Mouse (Mus musculus) kidney, embryonic 14.5 days (tissue): ENCODE results near the gene Rgs4. TPM values are rescaled to one million over a fixed set of nuclear protein-coding genes. Genes with fewer than 3 reads are reported as not detected.

Experiments
- ATAC-seq: fragments of 200-750 bp; cut with Nextera tagmentation; 2 replicates; pipeline ENCODE4 v1.8.0; 2017; ENCODE audit warnings: moderate number of reproducible peaks, mild to moderate bottlenecking, moderate TSS enrichment, moderate library complexity; ENCODE audit not compliant: low FRiP score, low TSS enrichment
- H3K27ac ChIP-seq: fragments of 300-500 bp; sonication (generic); 2 replicates; pipeline ENCODE4 v1.5.1; 2014; ENCODE audit warnings: low read depth, mild to moderate bottlenecking, low read length, moderate library complexity, mixed read lengths
- H3K27me3 ChIP-seq: fragments of 300-500 bp; sonication (generic); 2 replicates; pipeline ENCODE4 v1.6.1; 2014; ENCODE audit warnings: mild to moderate bottlenecking, low read length; ENCODE audit not compliant: control insufficient read depth, insufficient read depth
- H3K36me3 ChIP-seq: fragments of 300-500 bp; sonication (generic); 2 replicates; pipeline ENCODE4 v1.6.1; 2014; ENCODE audit warnings: low read length, mixed read lengths; ENCODE audit not compliant: control insufficient read depth, insufficient read depth
- H3K4me1 ChIP-seq: fragments of 300-500 bp; sonication (generic); 2 replicates; pipeline ENCODE4 v1.6.1; 2014; ENCODE audit warnings: low read length, mixed read lengths; ENCODE audit not compliant: control insufficient read depth, insufficient read depth
- H3K4me2 ChIP-seq: fragments of 300-500 bp; sonication (generic); replicated peaks from 2 replicates; pipeline ENCODE4 v1.6.1; 2014; ENCODE audit warnings: low read depth, mild to moderate bottlenecking, low read length
- H3K4me3 ChIP-seq: fragments of 300-500 bp; sonication (generic); 2 replicates; pipeline ENCODE4 v1.5.1; 2014; ENCODE audit warnings: mild to moderate bottlenecking, low read length
- H3K9ac ChIP-seq: fragments of 300-500 bp; sonication (generic); 2 replicates; pipeline ENCODE4 v1.6.1; 2014; ENCODE audit warnings: low read depth, mild to moderate bottlenecking, low read length, moderate library complexity
- H3K9me3 ChIP-seq: fragments of 300-500 bp; sonication (generic); 2 replicates; pipeline ENCODE4 v1.6.1; 2016; ENCODE audit warnings: low read length; ENCODE audit not compliant: control insufficient read depth
- WGBS: fragments of 180-500 bp; shearing (Covaris S2); extraction: QIAGEN DNeasy Blood & Tissue Kit; methylation state at CpG from one replicate; pipeline ENCODE4 v1.1.7; 2014; 5-methylcytosine and 5-hydroxymethylcytosine counted together
- polyA plus RNA-seq: library from polyadenylated mRNA; unstranded; fragments of >200 nt; fragmentation: Nextera tagmentation; extraction: Ambion mirVana; gene quantifications from 2 replicates; pipeline ENCODE4 v1.2.1, GENCODE M21; 2014

Gene Rgs4
- polyA plus RNA-seq, 1 experiment from 2014 or later, result 0.76 TPM

- Histone ChIP-seq H3K9me3 (no peaks in the 10 kb centered on the region), H3K4me3 (no peak overlapping the region), H3K27me3 (no peaks in the 10 kb centered on the region), H3K4me1 (no peaks in the 10 kb centered on the region), H3K9ac (no peak overlapping the region), H3K4me2 (no peak overlapping the region), H3K27ac (no peak overlapping the region), H3K36me3 (no peaks in the 10 kb centered on the region)
- 90% methylated on average over 2 of the region's 2 CpGs for WGBS
- ATAC-seq, result no peak
These were observed 48.3 kb downstream of the Rgs4 start for GRCm38 (mm10) chr1:169699184-169699583.

- H3K27me3 ChIP-seq, result no peaks in the 10 kb centered on the region
- H3K9ac ChIP-seq, result no peak overlapping the region
- no peaks in the 10 kb centered on the region for H3K4me1 ChIP-seq
- no peak for ATAC-seq
- WGBS, result 67% methylated on average over 4 of the region's 4 CpGs
- H3K9me3 ChIP-seq, result no peaks in the 10 kb centered on the region
- H3K4me3 ChIP-seq, result no peak overlapping the region
- H3K27ac ChIP-seq, result no peak overlapping the region
- no peak overlapping the region for H3K4me2 ChIP-seq
- H3K36me3 ChIP-seq, result no peaks in the 10 kb centered on the region
These were observed 50.2 kb downstream of the Rgs4 start for GRCm38 (mm10) chr1:169697236-169697635.

GRCm38 (mm10) chr1:169695356-169695755 lies 52.1 kb downstream of the Rgs4 start:
- Histone ChIP-seq H3K4me3 (no peak overlapping the region), H3K36me3 (no peaks in the 10 kb centered on the region), H3K27me3 (no peaks in the 10 kb centered on the region), H3K9ac (no peak overlapping the region), H3K9me3 (no peaks in the 10 kb centered on the region), H3K4me2 (no peak overlapping the region), H3K4me1 (no peaks in the 10 kb centered on the region), H3K27ac (no peak overlapping the region)
- WGBS, result 88% methylated on average over 3 of the region's 3 CpGs
- ATAC-seq, result no peak

- H3K27me3 ChIP-seq, result no peaks in the 10 kb centered on the region
- H3K4me2 ChIP-seq, result no peak overlapping the region
- no peaks in the 10 kb centered on the region for H3K36me3 ChIP-seq
- H3K27ac ChIP-seq, result no peak overlapping the region
- no peak overlapping the region for H3K9ac ChIP-seq
- ATAC-seq, result no peak
- H3K9me3 ChIP-seq, result no peaks in the 10 kb centered on the region
- 48% methylated on average over 3 of the region's 3 CpGs for WGBS
- H3K4me1 ChIP-seq, result no peaks in the 10 kb centered on the region
- H3K4me3 ChIP-seq, result no peak overlapping the region
These were observed 53.9 kb downstream of the Rgs4 start for GRCm38 (mm10) chr1:169693537-169693936.

GRCm38 (mm10) chr1:169693040-169693439 lies 54.4 kb downstream of the Rgs4 start:
- no peak for ATAC-seq
- H3K4me2 ChIP-seq, result no peak overlapping the region
- H3K36me3 ChIP-seq, result no peaks in the 10 kb centered on the region
- H3K4me3 ChIP-seq, result no peak overlapping the region
- H3K9me3 ChIP-seq, result no peaks in the 10 kb centered on the region
- H3K27ac ChIP-seq, result no peak overlapping the region
- no peaks in the 10 kb centered on the region for H3K4me1 ChIP-seq
- no peak overlapping the region for H3K9ac ChIP-seq
- WGBS, result 88% methylated on average over 2 of the region's 2 CpGs
- no peaks in the 10 kb centered on the region for H3K27me3 ChIP-seq

Other genes with a start within 250 kb of the Rgs4 start
- gene Nuf2, start 216.2 kb downstream of the Rgs4 start, polyA plus RNA-seq, result 71.8 and 75.9 TPM in 2 replicates
- gene Rgs5, start 92.1 kb downstream of the Rgs4 start, polyA plus RNA-seq, result 27.5 and 29.6 TPM in 2 replicates
- gene Ccdc190, start 181.0 kb upstream of the Rgs4 start, polyA plus RNA-seq, result 0.21 TPM in 1 of 2 replicates, not detected in the other
- 7.5 and 16.3 TPM in 2 replicates for gene Hsd17b7, start 221.6 kb upstream of the Rgs4 start, polyA plus RNA-seq